Mouse (Mus musculus) cerebellum, adult 2 months (tissue): ENCODE results near the gene Fam78a. TPM values are rescaled to one million over a fixed set of nuclear protein-coding genes. Genes with fewer than 3 reads are reported as not detected.

Source experiments
- DNase-seq, 2 experiments: peaks; one replicate each; pipeline ENCODE4 v3.0.0; 2021
- H3K27ac ChIP-seq: fragments of 200-500 bp; 2 replicates; pipeline ENCODE4 v1.5.1; 2012; ENCODE audit warnings: low read length, control low read depth, inconsistent platforms; ENCODE audit not compliant: insufficient read depth
- H3K27me3 ChIP-seq: fragments of 200-500 bp; 2 replicates; pipeline ENCODE4 v1.6.1; 2012; ENCODE audit warnings: inconsistent platforms, mild to moderate bottlenecking, low read length, moderate library complexity; ENCODE audit not compliant: control insufficient read depth, insufficient read depth
- H3K4me1 ChIP-seq: fragments of 200-500 bp; 2 replicates; pipeline ENCODE4 v1.6.1; 2011; ENCODE audit warnings: low read length; ENCODE audit not compliant: control insufficient read depth, insufficient read depth
- H3K4me3 ChIP-seq: fragments of 200-500 bp; replicated peaks from 2 replicates; pipeline ENCODE3; 2011; ENCODE audit warnings: mild to moderate bottlenecking, low read depth, low read length, control low read depth; ENCODE audit not compliant: insufficient read depth
- CTCF ChIP-seq: fragments of 200-500 bp; IDR thresholded peaks from 2 replicates; pipeline ENCODE4 v1.5.1; 2011; ENCODE audit warnings: low read depth, mild to moderate bottlenecking, control low read depth, low read length, moderate library complexity, borderline replicate concordance; ENCODE audit not compliant: insufficient read depth
- POLR2A ChIP-seq: fragments of 200-500 bp; IDR thresholded peaks from 2 replicates; pipeline ENCODE4 v1.6.1; 2011; ENCODE audit warnings: low read length, control low read depth, borderline replicate concordance; ENCODE audit not compliant: insufficient read depth
- WGBS: fragments of 180-500 bp; shearing (Covaris S2); methylation state at CpG from one replicate; pipeline ENCODE4 v1.1.7; 2018; 5-methylcytosine and 5-hydroxymethylcytosine counted together
- polyA plus RNA-seq: library from polyadenylated mRNA; depleted of rRNA; stranded (reverse); fragments of >200 nt; gene quantifications from 2 replicates; pipeline ENCODE4 v1.2.3, GENCODE M21; 2012

Gene Fam78a
- polyA plus RNA-seq, 1 experiment = 4.2 TPM

DNA sequence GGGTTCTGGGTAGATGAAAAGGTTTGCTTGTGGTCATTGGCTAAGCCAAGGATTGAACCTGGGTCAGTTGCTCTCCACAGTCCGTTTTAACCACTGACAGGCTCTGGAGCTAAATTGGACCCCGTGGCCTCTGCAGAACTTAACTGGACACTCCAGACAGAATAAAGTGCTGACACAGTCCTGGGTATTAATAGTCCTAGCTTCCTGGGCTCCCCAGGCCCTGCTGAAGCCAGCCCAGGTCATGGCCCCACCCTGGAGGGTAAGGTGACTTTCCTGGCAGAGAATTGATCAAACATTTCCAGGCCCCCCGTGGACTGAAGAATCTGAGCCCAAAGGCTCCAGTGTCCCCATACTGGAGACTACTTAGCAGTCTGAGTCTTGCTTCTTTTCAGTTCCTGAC lies 7.3 kb upstream of the Fam78a start:
- no peak overlapping the region for H3K27ac ChIP-seq
- 78% methylated on average over 3 of the region's 3 CpGs for WGBS

DNA sequence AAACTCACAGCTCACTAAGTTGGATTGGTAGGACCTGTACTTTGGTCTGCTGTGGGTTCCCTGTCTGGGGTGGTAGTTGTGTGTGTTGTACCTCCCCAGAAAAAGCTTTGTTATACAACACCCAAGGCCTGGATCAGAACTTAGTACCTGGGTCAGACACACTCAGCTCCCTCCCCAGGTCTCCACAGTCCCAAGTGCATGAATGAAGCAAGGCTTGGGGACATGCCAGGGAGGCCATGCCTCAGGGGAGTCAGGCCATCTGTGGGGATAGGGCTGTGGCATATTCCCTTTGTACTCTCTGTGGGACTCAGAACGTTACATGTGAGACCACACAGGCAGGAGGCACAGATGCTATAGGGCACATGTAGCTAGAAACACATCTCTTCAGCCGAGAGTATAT lies 5.5 kb upstream of the Fam78a start:
- WGBS = 52% methylated on average over 2 of the region's 2 CpGs
- H3K27ac ChIP-seq = no peak overlapping the region
- H3K4me3 ChIP-seq = no peak overlapping the region
- no peak for DNase-seq
- TF ChIP-seq POLR2A = no peak
- H3K27me3 ChIP-seq = no peaks in the 10 kb centered on the region
- 0 out of 2 replicates have a peak, but pooled peaks cover 3% of the 10 kb centered on the region for H3K4me1 ChIP-seq

More for the DNA sequence above, 7.3 kb upstream of the Fam78a start:
- Histone ChIP-seq H3K4me1 (0 out of 2 replicates have a peak, but pooled peaks cover 7% of the 10 kb centered on the region), H3K4me3 (no peak overlapping the region), H3K27me3 (no peaks in the 10 kb centered on the region)
- TF ChIP-seq CTCF (no peak), POLR2A (no peak)
- DNase-seq = no peak

DNA sequence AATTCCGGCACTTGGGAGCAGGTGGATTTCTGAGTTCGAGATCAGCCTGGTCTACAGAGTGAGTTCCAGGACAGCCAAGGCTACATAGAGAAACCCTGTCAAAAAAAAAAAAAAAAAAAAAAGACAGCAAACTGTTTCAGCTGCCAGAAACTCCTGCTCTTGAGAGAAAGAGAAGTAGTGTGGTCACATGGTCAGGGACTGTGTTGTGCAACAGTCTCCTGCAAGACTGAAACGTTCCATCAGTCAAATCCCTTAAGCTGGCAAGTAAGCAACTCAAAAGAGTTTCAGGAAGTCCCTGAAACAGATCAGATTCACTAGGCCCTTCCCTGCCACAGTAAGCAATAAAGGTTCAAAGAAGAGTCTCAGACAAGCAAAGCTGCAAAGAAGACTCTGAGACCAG lies 4.9 kb upstream of the Fam78a start:
- TF ChIP-seq POLR2A (no peak), CTCF (no peak)
- DNase-seq = no peak
- WGBS = 91% methylated on average over 3 of the region's 3 CpGs
- H3K4me3 ChIP-seq = no peak overlapping the region
- H3K27me3 ChIP-seq = no peaks in the 10 kb centered on the region
- H3K4me1 ChIP-seq = 0 out of 2 replicates have a peak, but pooled peaks cover 3% of the 10 kb centered on the region
- H3K27ac ChIP-seq = no peak overlapping the region

DNA sequence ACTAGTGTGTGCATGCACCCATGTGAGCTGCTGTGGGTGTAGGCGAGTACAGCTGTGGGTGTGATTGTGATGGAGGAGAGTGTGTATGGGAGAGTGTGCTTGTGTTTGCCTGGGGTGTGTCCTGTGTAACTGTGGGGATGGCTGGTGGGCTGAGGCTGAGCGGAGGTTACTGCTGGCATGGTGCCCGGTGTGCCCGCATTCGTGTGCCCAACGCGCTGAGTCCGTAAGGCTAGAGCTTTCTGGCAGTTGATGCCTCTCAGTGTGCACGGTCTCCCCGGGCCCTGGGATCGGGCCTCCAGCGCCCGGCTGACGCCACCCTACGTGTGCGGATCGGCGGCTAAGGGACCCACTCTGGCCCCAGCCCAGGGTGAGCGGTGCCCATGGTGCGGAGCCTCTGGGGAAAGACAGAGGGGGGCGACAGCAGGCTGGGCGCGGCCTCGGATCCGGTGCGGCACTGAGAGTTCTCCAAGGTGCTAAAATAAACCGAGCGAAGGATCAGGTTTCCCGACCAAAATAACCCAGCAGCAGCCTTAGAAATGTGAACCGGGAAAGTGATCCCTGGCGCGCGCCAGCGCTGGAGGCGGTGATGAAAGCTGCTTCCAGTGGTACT lies 3.8 kb upstream of the Fam78a start:
- 7% methylated on average over 35 of the region's 35 CpGs for WGBS
- Histone ChIP-seq H3K4me1 (0 out of 2 replicates have a peak, but pooled peaks cover 3% of the 10 kb centered on the region), H3K27me3 (no peaks in the 10 kb centered on the region), H3K27ac (no peak overlapping the region), H3K4me3 (peak overlapping the region; percentile 9)
- DNase-seq = no peak
- TF ChIP-seq CTCF (no peak), POLR2A (no peak)

DNA sequence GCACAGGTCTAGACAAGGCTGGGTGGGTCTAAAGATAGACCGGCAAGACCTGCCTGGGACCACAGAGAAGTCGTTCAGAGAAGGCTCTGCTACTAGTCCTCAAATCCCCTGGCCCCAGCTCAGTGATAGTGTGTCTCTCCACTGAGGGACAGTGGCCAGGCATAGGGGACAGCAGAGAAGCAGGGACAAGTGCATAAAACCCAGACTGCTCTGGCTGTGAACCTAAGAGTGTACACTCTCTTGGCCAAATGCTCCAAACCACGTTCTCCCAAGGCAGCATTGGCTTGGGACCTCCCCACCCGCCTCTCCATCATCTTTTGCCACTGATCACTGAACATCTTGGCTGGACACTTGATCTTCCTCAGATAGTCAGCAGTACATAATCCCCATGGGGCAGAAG lies 2.9 kb upstream of the Fam78a start:
- no peak overlapping the region for H3K27ac ChIP-seq
- 0 out of 2 replicates have a peak, but pooled peaks cover 3% of the 10 kb centered on the region for H3K4me1 ChIP-seq
- H3K4me3 ChIP-seq = no peak overlapping the region
- TF ChIP-seq CTCF = no peak
- TF ChIP-seq POLR2A = no peak
- WGBS = 75% methylated on average over 4 of the region's 4 CpGs
- DNase-seq = no peak
- no peaks in the 10 kb centered on the region for H3K27me3 ChIP-seq

DNA sequence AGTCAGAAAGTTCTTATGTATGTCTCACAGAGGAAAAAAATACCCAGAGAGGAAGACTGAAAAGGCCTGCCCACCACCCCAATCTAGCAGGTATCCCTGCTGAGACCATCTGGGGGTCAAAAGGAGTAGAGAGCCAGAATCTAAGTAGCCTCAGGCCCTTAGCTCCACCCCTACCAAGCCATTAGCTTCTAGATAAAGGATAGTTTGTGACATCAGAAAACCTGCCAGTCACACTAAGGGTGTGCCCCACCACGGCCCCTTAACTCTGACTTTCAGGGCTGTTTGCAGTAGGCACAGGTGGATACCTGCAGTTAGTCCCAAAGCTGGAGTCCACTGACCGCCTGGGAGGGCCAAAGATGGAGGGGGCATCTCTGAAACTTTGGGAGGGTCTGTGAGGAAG lies 574 bp upstream of the Fam78a start:
- no peak overlapping the region for H3K4me3 ChIP-seq
- no peaks in the 10 kb centered on the region for H3K27me3 ChIP-seq
- H3K27ac ChIP-seq = no peak overlapping the region
- no peak for DNase-seq
- H3K4me1 ChIP-seq = 0 out of 2 replicates have a peak, but pooled peaks cover 3% of the 10 kb centered on the region
- 76% methylated on average over 2 of the region's 2 CpGs for WGBS
- TF ChIP-seq POLR2A = no peak
- TF ChIP-seq CTCF = no peak

DNA sequence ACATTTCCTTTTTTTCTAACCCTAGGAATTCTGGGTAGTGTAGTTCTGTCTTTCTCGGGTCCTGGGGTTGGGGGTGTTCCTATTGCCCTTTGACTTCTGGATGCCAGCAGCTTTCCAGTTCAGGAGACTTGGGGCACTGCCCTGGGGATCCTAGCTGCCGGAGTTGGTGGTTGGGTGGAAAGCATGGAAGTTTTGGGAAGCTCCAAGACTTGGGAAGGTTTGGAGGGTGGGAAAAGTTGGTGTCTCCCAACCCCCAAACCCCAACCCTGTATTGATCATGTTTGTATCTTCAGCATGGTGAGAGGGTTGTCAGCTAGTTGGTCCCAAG lies 179 bp upstream of the Fam78a start:
- Histone ChIP-seq H3K4me3 (peak overlapping the region; percentile 59), H3K27me3 (no peaks in the 10 kb centered on the region), H3K27ac (no peak overlapping the region), H3K4me1 (0 out of 2 replicates have a peak, but pooled peaks cover 3% of the 10 kb centered on the region)
- no peak for DNase-seq
- no peak for TF ChIP-seq CTCF
- no peak for TF ChIP-seq POLR2A
- WGBS = 26% methylated on average over 2 of the region's 2 CpGs

DNA sequence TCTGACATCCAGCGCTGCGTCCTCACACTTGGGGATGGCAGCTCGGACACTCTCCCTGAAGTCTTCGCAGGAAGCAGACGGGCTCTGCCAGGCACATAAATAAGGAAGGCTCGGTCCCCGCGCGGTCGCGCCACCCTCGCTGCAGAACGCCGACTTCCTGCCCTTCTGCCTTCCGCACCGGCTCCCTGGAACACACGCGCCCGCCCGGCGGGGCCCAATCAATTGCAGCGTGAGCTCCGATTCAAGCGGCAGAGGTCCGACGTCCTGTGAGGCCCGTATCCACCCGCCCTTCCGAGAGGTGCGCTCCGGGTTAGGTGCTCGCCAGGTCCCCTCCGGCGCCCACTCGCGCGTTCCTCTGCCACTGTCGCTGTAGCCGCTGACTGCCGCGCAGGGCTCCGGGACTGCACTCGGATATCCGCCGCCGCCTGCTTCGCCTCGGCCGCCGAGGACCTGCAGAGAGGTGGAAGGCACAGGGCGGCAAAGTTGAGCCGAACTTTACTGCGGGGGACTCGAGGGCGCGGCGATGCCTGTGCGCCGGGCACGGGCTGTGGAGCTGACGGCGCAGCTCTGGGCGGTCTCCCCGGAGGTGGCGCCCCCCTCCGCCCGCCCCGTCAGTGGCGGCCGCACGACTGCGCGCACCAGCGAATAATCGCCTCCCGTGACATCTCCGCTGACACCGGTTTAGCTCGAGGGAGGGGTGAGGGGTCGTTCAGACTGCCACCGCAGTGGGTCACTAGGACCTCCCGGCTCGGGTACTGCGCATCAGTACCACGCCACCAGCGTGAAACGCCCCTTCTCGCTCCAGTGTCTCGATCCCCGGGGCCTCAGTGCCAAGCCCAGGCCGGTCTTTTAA lies 1.3 kb downstream of the Fam78a start:
- Histone ChIP-seq H3K27me3 (no peaks in the 10 kb centered on the region), H3K27ac (no peak overlapping the region), H3K4me3 (peak overlapping the region; percentile 59), H3K4me1 (0 out of 2 replicates have a peak, but pooled peaks cover 5% of the 10 kb centered on the region)
- DNase-seq = peak in 1 of 2 experiments; percentile 46
- no peak for TF ChIP-seq CTCF
- TF ChIP-seq POLR2A = no peak
- WGBS = 2% methylated on average over 90 of the region's 91 CpGs
